In genomic region chr2:25836291-25836690, GRCm38 (mm10) we compare ENCODE assay signal across 9 mouse cellular contexts. TPM values are rescaled to one million over a fixed set of nuclear protein-coding genes. Genes with fewer than 3 reads are reported as not detected.
DNase-seq lines count a peak whose midpoint lies in the region; ATAC-seq and TF ChIP-seq lines count a peak whose summit lies in the region.
"Had no signal": no experiment of that assay in that cellular context is flagged by ENCODE, and none has a peak within 500 bp of the region (broad histone marks: within the 10 kb centered on the region; RNA-seq: fewer than 3 reads in every experiment).

No protein-coding gene starts in this region.

- no peak overlapping the region for H3K4me2 ChIP-seq in lung, embryonic 15.5 days
- H3K4me2 ChIP-seq: heart, embryonic 13.5 days had no signal

- no peak overlapping the region for H3K9ac ChIP-seq in lung, embryonic 15.5 days
- H3K9ac ChIP-seq: heart, embryonic 13.5 days had no signal

- peak; percentile 76 for TF ChIP-seq CTCF in E14TG2a.4 (conservative IDR thresholded peaks at IDR 0.05; ENCODE audit: low read length)
- TF ChIP-seq CTCF in embryonic fibroblast, embryonic 13.5 days (IDR thresholded peaks at IDR 0.05; ENCODE audit: borderline replicate concordance, insufficient read depth, low read length), result peak; percentile 77; the same call in 1 of the 2 replicates
- peak; percentile 96 for TF ChIP-seq CTCF in layer of hippocampus, adult 2 months (conservative IDR thresholded peaks at IDR 0.05)

- H3K4me1 ChIP-seq in E14TG2a.4 (replicated peaks; ENCODE audit: low read depth, low read length), result no peaks in the 10 kb centered on the region
- H3K4me1 ChIP-seq in embryonic fibroblast, embryonic 13.5 days (ENCODE audit: control insufficient read depth, insufficient read depth, low read length), result no peaks in the 10 kb centered on the region
- H3K4me1 ChIP-seq in lung, embryonic 15.5 days, result no peaks in the 10 kb centered on the region
- H3K4me1 ChIP-seq: heart, embryonic 13.5 days had no signal

- no peak overlapping the region for H3K4me3 ChIP-seq in E14TG2a.4 (replicated peaks; ENCODE audit: low read length)
- no peak overlapping the region for H3K4me3 ChIP-seq in embryonic fibroblast, embryonic 13.5 days (ENCODE audit: insufficient read depth, low read length)
- H3K4me3 ChIP-seq in layer of hippocampus, adult 2 months, result no peak overlapping the region
- no peak overlapping the region for H3K4me3 ChIP-seq in lung, embryonic 15.5 days
- H3K4me3 ChIP-seq: heart, embryonic 13.5 days had no signal

- no peaks in the 10 kb centered on the region; the same call in 1 of the 2 replicates for H3K27me3 ChIP-seq in E14TG2a.4 (ENCODE audit: insufficient read depth, low read length)
- no peaks in the 10 kb centered on the region for H3K27me3 ChIP-seq in lung, embryonic 15.5 days

- no peaks in the 10 kb centered on the region for H3K36me3 ChIP-seq in E14TG2a.4 (ENCODE audit: insufficient read depth, low read length)
- no peaks in the 10 kb centered on the region for H3K36me3 ChIP-seq in lung, embryonic 15.5 days
- H3K36me3 ChIP-seq: heart, embryonic 13.5 days had no signal

- ATAC-seq in lung, embryonic 15.5 days (ENCODE audit: borderline replicate concordance, extremely low read depth, low FRiP score, low TSS enrichment), result peak; percentile 55; the same call in 1 of the 2 replicates

- H3K9me3 ChIP-seq in E14TG2a.4 (ENCODE audit: low read length), result no peaks in the 10 kb centered on the region
- H3K9me3 ChIP-seq in lung, embryonic 15.5 days, result no peaks in the 10 kb centered on the region
- H3K9me3 ChIP-seq: heart, embryonic 13.5 days had no signal

- WGBS in lung, embryonic 15.5 days, result 41% methylated on average over 5 of the region's 5 CpGs

- DNase-seq in brain, adult 2 months (ENCODE audit: low read depth, low spot score), result peak; percentile 87
- DNase-seq in heart, postnatal 4 days, result peak; percentile 82
- peak; percentile 66 to 82 for DNase-seq in layer of hippocampus, adult 2 months (ENCODE audit: low spot score in 2 of 2)
- DNase-seq in retina, adult 2 months (ENCODE audit: low read depth, low spot score), result peak; percentile 57
- DNase-seq in thymus, postnatal 25 days, result peak; percentile 64

- H3K27ac ChIP-seq in embryonic fibroblast, embryonic 13.5 days (ENCODE audit: insufficient read depth, low read length), result no peak overlapping the region
- no peak overlapping the region for H3K27ac ChIP-seq in layer of hippocampus, adult 2 months
- H3K27ac ChIP-seq in lung, embryonic 15.5 days, result no peak overlapping the region
- H3K27ac ChIP-seq: heart, embryonic 13.5 days had no signal

- no peak for TF ChIP-seq POLR2A in embryonic fibroblast, embryonic 13.5 days (IDR thresholded peaks at IDR 0.05; ENCODE audit: low read depth, low read length)

RNA-seq across cellular contexts. Expression of gene Sohlh1, which starts 10.8 kb away (rescaled TPM):
- polyA plus RNA-seq in embryonic fibroblast, embryonic 13.5 days (2011; ENCODE audit: insufficient read length, low read depth, missing spikeins), result not detected in 2 replicates
- not detected for total RNA-seq in heart, postnatal 4 days (2021)
- not detected for total RNA-seq in layer of hippocampus, adult 2 months (2021)
- polyA plus RNA-seq in lung, embryonic 15.5 days (2015; fragmentation: Nextera tagmentation; extraction: Ambion mirVana), result not detected in 2 replicates
- polyA plus RNA-seq: heart, embryonic 13.5 days had no signal

RNA-seq across cellular contexts. Expression of gene Lcn9, which starts 13.3 kb away (rescaled TPM):
- not detected in 2 replicates for polyA plus RNA-seq in embryonic fibroblast, embryonic 13.5 days (2011; ENCODE audit: insufficient read length, low read depth, missing spikeins)
- total RNA-seq in heart, postnatal 4 days (2021), result not detected
- not detected for total RNA-seq in layer of hippocampus, adult 2 months (2021)
- not detected in 2 replicates for polyA plus RNA-seq in lung, embryonic 15.5 days (2015; fragmentation: Nextera tagmentation; extraction: Ambion mirVana)
- polyA plus RNA-seq: heart, embryonic 13.5 days had no signal

RNA-seq across cellular contexts. Expression of gene Glt6d1, which starts 20.6 kb away (rescaled TPM):
- not detected in 2 replicates for polyA plus RNA-seq in embryonic fibroblast, embryonic 13.5 days (2011; ENCODE audit: insufficient read length, low read depth, missing spikeins)
- not detected for total RNA-seq in heart, postnatal 4 days (2021)
- total RNA-seq in layer of hippocampus, adult 2 months (2021), result not detected
- not detected in 2 replicates for polyA plus RNA-seq in lung, embryonic 15.5 days (2015; fragmentation: Nextera tagmentation; extraction: Ambion mirVana)
- polyA plus RNA-seq: heart, embryonic 13.5 days had no signal

RNA-seq across cellular contexts. Expression of gene Kcnt1, which starts 27.2 kb away (rescaled TPM):
- not detected in 2 replicates for polyA plus RNA-seq in embryonic fibroblast, embryonic 13.5 days (2011; ENCODE audit: insufficient read length, low read depth, missing spikeins)
- total RNA-seq in heart, postnatal 4 days (2021), result under 1 TPM; 0.32 to 0.52 TPM
- 10 to 100 TPM; 44.5 to 48.4 TPM for total RNA-seq in layer of hippocampus, adult 2 months (2021)
- polyA plus RNA-seq in lung, embryonic 15.5 days (2015; fragmentation: Nextera tagmentation; extraction: Ambion mirVana), result 0.14 and 0.22 TPM in 2 replicates

RNA-seq across cellular contexts. Expression of gene Gm13539, which starts 54.2 kb away (rescaled TPM):
- not detected in 2 replicates for polyA plus RNA-seq in embryonic fibroblast, embryonic 13.5 days (2011; ENCODE audit: insufficient read length, low read depth, missing spikeins)
- total RNA-seq in heart, postnatal 4 days (2021), result not detected
- not detected for total RNA-seq in layer of hippocampus, adult 2 months (2021)
- polyA plus RNA-seq in lung, embryonic 15.5 days (2015; fragmentation: Nextera tagmentation; extraction: Ambion mirVana), result not detected in 2 replicates
- polyA plus RNA-seq: heart, embryonic 13.5 days had no signal
